Mouse (Mus musculus): ENCODE data around the gene Apol7c.
"Not testable (repeated sequence)": the region's sequence is repeated elsewhere in the genome, so short reads cannot be mapped to it uniquely, and the experiment has no call there.

The Apol7c gene

DNA sequence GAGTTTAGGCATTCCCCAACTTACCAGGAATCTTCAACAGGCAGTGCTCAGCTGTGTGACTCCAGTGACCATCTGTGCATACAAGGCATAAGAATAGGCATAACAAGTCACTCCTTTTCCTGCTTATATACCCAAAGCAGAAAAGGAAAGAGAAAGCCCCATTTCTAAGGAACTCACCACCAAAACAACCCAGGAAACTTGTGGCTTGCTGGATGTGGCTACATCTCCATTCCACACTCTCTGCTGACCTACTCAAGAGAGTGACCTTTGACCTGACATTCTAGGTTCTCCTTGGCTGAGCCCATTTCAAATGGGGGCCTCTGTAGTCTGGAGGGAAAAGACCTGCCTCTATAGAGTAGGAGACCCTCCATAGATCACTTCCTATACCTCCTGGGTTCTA, at the start of gene Apol7c:
TSS of gene Apol7c (minus strand) at position 101 of the 400 bp plus-strand sequence.
- DNase-seq (ENCODE audit: low spot score in 2 of 2): no peak

DNA sequence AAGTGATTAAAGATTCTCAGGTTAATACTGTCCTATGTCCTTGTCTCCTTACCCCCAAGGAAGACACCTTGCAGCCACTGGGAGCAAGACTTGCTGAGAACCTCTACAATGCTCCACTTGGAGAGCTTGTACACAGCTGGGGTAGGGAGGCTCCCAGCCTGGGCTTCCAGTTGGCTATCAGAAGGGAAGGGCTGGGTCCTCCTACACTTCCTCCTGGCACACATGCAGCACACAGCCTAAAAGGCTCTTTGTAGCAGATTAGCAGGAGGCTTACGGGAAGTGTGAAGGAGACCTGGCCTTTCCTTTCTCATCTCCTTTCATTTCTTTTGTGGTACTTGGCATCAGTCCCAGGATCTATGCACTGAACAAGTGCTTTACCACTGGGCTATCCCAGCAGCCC, 48.6 kb upstream of the Apol7c start:
- DNase-seq (ENCODE audit: low spot score in 2 of 2): no peak

DNA sequence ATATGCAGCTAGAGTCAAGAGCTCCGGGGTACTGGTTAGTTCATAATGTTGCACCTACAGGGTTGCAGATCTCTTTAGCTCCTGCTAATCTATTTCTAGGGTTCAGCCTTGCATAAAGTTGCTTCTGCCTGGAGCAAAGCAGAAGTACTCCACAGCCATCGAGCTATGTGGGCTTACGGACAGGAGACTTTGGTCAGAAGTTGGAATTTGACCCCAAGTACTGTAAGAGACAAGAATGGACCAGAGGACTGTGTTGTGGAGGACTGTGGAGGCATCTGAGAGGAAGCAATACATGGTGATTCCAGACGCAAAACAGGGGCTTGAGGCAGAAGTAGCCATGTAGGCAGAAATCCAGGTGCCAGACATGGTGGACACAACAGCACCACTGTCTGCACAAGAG, 46.2 kb upstream of the Apol7c start:
- no peak for DNase-seq (ENCODE audit: low spot score in 2 of 2)

DNA sequence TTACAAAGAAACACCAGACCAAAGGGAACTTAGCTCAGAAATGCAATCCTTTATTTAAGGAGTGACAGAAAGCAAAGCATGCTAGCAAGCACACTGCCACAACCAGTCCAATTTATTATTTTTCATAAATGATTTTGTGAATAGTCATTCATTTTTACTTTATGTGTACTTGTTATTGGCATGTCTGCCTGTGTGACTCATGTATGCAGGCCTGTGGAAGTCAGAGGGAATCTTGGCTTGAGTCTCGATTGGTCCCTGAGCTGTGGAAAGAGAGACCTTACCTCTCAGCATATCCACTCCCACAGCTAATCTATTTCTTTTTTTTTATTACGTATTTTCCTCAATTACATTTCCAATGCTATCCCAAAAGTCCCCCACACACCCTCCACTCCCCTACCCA, 45.7 kb upstream of the Apol7c start:
- no peak for DNase-seq (ENCODE audit: low spot score in 2 of 2)

DNA sequence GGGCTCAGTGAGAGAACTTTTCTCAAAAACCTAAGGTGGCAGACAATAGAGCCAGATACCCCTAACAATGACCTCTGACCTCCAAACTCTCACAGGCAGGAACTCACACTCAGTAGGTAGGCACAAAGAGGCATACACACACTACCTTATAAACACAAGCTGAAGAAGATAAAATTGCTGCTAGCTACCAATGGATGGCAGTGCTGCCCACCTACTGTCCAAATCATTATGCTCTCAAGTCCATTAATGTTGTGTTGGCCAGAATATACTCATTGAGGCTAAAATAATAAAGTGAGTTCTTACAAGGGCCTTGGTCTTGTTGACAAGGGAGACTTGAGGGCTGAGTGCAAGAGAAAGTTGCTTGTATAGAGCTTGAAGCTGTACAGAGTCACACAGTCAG, 30.1 kb upstream of the Apol7c start:
- DNase-seq (ENCODE audit: low spot score in 2 of 2): no peak

DNA sequence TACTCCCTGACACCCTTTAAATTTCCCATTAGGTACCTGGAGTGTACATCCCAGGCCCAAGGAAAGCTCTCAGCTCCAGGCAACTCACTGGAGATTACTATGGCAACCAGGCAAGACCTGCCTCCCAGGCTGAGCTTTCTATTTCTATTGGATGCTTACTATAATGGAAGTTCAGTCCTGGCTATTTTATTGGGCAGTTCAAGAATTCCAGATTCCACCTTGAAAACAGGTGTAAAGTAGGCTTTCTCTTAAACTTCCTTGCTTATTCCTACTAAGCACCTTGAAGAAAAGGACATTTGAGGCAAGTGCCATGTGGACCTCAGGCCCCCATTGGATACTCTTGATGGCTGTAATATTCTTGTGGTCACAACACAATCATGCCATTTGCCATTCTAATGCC, 28.7 kb upstream of the Apol7c start, which contains the start of gene 1700025B11Rik:
TSS of gene 1700025B11Rik (minus strand) at position 101 of the 400 bp plus-strand sequence.
- no peak for DNase-seq (ENCODE audit: low spot score in 2 of 2)

DNA sequence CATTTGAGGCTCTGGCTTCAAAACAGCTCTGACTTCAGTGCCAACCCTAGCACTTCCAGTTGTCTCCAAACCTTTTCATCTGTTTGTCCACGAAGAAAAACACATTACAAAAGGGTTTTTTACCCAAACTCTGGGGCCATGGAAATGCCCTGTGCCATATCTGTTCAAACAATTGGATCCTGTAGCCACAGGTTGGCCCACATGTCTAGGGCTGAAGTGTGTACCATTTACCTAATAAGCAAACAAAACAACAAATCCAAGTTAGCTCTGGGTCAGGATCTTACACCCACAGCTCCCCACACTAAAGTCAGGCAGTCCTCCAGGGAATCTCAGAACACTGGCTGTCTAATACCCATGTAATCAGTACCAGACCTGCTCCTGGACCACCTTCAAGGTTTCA, 6.1 kb upstream of the Apol7c start:
- not testable (repeated sequence) for DNase-seq (ENCODE audit: low spot score in 2 of 2)

DNA sequence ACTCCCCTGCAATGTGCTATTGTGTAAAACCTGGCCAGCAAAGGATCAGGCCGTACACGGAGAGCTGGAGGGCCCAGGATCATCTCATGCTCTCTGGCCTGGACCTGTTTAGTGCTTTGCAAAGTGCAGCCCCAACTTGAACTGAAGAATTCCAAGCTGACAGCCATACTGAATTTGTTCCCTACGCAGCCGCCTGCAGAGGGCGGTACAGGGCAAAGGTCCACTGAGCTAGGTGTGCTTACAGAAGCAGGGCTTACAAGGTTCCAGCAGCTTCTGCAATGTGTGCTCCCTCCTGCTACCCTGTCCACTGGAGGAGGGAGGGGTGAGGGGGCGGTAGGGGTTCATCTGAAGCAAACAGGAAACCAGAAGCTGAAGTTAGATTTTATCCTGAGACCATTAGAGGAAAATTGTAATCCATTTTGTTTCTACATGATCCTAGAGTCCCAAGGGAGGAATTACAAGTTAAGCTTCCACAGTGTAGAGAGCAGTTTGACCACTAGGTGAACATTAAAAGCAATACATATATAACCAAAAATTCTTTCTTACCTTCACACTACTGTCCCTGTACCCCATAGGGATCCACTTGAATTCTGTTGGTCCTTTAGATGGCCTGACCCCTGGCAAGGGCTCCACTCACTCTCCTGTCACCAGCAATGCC, 9.8 kb downstream of the Apol7c start:
- DNase-seq (ENCODE audit: low spot score in 2 of 2): peak in 1 of 2 experiments; percentile 60

DNA sequence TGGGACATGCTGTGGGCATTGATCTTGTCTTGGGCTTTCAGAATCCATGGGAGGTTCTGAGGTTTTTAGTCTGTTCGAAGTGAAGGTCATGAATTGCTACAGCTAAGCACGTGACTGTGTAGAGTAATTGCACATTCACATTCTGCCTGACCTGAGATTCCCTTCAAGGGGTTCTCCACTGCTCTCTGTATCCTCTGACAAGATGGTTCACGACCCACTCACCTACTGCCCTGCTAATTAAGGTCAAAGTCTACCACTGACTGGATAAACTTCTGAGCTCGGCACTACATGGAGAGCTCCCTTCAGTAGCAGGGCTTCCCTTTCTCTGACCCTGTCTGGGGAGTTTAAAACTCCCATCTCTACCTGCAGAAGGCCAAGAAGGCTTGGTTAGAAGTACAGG, 12.5 kb downstream of the Apol7c start:
- not testable (repeated sequence) for DNase-seq (ENCODE audit: low spot score in 2 of 2)

DNA sequence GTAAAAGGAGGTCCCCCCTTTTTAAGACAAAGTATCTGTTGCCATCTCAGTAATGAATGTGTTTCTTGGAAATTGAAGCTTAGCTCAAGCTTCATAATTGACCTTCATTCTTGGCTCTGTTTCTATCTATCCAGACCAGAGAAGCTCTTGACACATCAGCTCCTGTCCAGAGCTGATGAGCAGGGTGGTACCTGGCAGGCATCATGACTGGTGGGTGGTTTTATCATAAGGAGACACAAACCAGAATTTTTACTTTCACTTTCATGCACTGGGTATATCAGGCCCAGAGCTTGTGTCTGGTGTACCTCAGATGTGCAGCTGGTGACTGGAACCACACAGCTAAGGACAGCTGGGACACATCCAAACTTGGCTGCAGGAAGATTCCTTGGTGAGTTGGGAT, 25.1 kb downstream of the Apol7c start, which contains the start of gene Apol11a:
TSS of gene Apol11a (plus strand) at position 306 of the 400 bp plus-strand sequence.
- not testable (repeated sequence) for DNase-seq (ENCODE audit: low spot score in 2 of 2)

DNA sequence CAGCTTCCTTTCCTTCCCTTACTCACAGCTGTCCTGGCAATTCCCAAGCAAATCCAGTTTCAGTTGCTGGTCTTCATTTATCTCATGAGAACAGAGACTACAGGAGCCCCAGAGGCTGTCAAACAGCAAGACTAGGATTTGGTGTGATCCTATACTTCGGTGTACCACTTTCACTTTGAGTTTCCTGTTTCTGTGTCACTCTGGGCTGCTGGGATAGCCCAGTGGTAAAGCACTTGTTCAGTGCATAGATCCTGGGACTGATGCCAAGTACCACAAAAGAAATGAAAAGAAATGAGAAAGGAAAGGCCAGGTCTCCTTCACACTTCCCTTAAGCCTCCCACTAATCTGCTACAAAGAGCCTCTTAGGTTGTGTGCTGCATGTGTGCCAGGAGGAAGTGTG, 38.4 kb downstream of the Apol7c start:
- DNase-seq (ENCODE audit: low spot score in 2 of 2): not testable (repeated sequence)

DNA sequence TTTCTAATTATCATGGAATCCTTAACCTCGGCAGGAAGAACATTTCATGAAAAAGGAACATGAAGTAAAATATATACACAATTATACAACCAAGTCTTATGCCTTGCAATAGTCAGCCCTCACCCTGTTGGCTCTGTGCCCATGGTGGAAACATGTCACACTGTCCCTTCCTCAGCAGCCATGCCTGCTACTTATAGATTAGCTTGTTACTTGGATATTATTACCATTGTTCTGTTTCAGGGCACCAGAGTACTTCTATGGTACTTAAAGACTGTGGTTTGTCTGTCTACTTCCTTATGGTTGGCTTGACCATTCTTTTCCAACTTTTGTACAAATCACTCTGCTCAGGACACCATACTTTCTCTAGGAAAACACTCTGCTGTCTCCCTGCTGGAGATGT, 39.9 kb downstream of the Apol7c start:
- not testable (repeated sequence) for DNase-seq (ENCODE audit: low spot score in 2 of 2)

DNA sequence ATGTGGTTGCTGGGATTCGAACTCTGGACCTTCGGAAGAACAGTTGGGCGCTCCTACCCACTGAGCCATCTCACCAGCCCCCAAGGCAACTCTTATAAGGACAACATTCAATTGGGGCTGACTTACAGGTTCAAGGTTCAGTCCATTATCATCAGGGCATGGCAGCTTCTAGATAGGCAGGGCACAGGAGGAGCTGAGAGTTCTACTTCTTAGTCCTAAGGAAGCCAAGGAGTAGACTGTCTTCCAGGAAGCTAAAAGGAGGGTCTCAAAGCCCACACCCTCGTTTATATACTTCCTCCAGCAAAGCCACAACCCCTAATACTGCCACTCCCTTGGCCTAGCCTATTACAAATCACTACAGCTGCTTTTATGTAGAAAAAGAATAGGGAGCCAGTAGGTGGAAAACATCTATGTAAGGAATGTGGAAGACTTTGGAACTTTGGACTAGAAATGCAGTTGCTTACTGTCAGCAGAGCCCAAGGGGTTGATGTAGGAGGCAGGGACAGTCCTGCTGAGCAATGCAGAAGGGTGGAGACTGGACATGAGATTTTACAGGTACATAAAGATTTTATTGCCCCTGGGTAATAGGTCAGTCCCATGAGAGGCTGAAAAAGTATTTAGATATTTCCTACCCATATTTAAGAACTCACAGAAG, 50.8 kb downstream of the Apol7c start:
- DNase-seq (ENCODE audit: low spot score in 2 of 2): no peak

DNA sequence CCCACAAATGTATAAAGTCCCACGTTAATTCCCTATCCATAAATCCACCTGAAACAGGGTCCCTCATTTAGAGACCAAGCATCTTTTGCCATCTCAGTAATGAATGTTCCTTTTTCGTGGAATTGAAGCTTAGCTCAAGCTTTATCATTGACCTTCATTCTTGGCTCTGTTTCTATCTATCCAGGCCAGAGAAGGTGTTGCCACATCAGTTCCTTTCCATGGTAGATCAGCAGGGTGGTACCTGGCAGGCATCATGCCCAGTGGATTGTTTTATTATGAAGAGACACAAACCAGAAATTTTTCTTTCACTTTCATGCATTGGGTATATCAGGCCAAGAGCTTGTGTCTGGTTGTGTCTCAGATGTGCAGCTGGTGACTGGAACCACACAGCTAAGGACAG, 56.4 kb downstream of the Apol7c start, which contains the start of gene Apol10a:
TSS of gene Apol10a (plus strand) at position 355 of the 400 bp plus-strand sequence.
- not testable (repeated sequence) for DNase-seq (ENCODE audit: low spot score in 2 of 2)
